Mouse (Mus musculus): ENCODE measurements around the gene Mmp14.

Gene Mmp14

DNA sequence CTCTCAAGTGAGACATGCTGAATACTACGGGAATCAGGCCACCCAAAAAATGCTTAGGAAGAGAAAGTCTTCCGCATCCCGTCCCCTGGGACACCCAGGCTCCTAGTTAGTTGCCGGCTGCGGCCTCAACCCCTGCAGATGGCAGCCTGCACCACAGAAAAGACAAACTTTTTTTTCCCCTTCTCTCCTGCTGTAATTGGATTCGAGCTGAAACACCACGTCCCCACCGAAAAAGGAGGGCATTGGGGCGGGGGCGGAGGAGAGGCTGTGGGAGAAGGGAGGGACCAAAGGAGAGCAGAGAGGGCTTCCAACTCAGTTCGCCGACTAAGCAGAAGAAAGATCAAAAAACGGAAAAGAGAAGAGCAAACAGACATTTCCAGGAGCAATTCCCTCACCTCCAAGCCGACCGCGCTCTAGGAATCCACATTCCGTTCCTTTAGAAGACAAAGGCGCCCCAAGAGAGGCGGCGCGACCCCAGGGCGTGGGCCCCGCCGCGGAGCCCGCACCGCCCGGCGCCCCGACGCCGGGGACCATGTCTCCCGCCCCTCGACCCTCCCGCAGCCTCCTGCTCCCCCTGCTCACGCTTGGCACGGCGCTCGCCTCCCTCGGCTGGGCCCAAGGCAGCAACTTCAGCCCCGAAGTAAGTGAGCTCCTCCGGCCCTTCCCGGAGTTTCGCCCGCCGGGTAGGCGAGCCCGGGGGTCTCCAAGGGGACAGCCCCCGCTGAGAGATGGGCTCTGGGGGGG is at the start of gene Mmp14:
Gene Mmp14, plus strand, starts transcription at position 279 of the 744 bp plus-strand sequence.
- peak; percentile 69 for DNase-seq

DNA sequence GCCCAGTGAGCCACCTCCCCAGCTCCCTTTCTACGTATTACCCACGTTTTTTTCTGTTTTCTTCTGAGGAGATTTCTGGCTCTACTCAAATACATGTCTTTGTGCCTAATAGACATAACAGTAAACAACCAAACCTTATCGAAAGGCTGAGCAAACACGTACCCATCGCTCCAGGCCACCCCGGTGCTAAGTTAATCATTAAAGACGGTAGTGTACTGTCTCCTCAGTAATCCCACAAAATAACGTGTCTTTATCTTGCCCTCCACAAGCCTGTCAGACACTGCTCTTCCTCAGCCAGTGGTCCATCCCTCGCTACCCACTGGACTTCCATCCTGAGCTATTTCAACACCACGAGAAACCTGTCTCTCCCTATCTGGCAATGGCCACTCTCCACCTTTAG is 49.6 kb upstream of the Mmp14 start:
- no peak for DNase-seq

DNA sequence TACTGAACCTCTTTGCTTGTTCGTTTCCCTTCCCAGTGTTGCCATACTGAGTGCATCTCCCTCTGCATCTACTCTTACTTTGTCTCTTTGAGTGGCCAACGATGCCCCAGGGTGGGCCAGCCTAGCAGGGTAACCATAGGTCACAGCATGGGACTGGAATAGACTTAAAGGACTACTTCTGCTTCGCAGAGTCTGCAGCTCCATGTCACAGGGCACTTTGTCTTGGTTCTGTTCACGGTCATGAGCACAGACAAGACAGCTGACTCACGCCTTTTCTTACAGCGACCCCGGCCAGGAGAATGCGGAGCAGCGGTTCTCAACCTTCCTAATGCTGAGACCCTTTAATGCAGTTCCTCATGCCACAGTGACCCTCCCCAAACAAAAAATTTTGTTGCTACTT is 48.8 kb upstream of the Mmp14 start:
- DNase-seq, result no peak

DNA sequence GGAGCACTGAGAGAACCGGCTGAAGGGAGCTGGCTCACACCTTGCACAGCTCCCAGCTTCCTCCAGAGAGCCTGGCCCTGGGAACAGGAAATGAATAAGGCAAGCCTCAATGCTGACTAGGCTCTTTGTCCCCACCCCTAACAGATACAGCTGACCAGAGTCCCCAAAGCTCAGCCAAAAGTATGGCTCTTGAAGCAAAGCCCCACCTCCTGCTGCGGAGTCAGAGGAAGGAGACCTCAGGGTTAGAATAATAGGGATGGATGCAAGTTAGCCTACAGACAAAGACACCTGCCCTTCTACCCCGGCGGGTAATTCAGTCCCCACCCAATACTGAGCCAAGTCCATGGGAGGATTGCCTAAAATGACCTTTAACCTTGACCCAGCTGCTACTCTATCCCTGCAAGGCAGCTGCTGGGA is 48.0 kb upstream of the Mmp14 start:
- DNase-seq, result no peak

DNA sequence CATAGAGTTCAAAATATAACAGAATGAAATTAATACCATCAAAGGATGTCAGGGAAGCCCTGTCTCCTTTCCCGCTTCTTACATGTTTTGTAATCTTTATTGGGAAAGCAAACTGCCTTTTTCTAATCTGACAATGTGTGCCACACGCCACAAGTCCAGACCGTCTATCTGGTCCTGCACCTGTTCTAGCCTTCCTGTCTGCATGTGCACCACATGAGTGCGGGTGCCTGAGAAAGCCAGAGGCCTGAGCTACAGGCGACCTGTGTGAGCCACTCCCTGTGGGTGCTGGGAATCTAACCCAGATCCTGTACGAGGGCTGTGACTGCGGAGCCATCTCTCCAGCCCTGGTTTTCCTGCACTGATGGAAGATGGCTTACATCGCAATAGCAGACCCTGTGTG is 47.0 kb upstream of the Mmp14 start:
- no peak for DNase-seq

DNA sequence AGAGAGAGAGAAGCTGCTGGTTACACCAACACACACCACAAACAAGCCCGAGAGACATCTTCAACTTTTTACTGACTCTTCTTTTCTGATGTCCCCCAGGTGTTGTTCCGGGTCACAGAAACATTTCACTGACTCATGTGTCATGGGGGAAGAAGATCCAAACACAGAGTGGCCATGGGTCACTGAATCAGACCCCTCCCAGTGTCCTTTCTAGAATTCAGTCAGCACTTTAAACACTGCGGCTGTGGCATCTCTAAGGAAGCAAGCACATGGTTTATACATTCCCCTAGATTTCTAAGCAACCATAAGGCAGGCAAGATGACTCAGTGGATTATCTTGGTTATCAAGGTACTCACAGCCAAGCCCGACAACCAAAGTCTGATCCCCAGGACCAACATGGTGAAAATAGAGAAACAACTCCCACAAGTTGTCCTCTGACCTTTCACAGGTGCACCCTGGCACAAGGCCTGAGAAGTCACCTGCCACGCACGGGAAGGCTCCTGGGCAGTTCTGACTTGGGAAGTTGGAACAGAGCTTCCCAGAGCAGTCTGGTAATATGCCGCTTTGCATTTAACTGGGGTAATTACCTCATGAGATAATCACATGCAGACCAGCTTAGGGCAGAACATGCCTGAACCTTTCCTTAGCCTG is 45.3 kb upstream of the Mmp14 start:
- DNase-seq, result no peak

DNA sequence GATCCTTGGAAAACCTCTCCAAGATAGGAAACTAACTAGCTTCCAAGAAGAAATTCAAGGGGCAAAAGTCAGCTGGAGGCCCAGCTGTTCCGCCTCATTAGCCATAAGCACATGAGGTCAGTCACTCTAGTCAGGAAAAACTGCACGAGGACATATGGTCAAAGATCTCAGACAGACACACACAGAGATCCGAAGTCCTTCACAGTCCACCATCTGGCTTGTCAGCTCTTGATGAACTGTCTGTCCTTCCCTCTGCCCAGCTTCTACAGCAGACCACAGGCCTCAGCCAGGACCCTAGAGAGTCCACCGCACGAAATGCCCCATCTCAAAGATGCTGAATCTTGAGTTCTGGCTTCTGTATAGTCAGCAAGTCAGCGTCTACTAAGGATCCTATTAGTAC is 43.9 kb upstream of the Mmp14 start:
- DNase-seq, result no peak

DNA sequence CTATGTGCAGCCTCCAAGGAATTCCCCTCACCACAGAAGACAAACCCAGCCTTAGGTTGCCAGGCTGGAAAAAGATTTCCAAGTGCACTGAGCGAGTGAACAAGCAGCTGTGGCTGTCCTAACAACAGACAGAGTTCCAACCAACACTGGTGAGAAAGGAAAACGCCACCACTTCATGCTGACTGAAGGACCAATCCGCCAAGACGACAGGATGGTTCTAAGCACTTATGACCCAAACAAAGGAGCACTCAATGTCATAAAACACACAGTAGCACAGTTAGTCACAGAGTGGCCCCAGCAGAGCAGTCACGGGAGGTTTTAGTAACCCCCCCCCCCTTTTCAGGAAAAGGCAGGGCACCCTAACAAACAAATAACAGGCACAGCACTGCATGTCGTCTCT is 40.6 kb upstream of the Mmp14 start:
- no peak for DNase-seq

DNA sequence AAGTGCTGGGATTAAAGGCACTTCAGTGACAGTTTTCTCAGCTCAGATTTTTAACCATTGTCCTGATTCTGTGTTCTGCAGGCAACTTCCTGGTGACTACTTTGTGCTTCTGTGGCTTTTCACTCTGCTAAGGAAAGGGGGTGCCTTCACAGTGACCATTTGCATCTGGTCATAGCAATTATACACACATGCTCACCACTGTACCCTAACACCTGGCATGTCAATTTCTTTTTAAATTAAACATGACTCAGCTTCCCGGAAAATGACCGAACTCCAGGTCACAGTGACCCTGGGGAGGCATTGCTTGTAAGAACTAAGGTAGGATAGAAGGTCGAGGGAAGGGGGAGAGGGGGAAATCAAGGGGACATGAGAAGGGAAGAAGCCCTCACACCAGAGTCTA is 37.6 kb upstream of the Mmp14 start:
- DNase-seq, result no peak

DNA sequence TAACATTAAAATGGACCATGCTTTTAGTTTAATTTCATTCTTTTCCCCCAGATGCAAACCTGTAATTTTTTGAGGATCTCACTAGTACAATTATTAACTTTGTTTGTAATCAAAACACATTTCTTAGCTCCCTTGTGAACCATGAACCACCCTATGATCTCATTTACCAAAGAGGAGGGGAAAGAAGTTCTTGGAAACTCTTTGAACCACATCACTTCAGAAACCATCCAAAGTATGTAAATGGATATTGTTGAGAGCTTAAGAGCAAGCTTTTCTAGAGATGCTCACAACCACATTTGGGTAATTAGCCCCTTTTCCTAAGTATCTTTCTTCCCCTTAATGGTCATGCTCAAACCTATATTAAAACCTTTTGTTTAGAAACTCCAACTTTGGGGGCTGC is 37.1 kb upstream of the Mmp14 start:
- no peak for DNase-seq

DNA sequence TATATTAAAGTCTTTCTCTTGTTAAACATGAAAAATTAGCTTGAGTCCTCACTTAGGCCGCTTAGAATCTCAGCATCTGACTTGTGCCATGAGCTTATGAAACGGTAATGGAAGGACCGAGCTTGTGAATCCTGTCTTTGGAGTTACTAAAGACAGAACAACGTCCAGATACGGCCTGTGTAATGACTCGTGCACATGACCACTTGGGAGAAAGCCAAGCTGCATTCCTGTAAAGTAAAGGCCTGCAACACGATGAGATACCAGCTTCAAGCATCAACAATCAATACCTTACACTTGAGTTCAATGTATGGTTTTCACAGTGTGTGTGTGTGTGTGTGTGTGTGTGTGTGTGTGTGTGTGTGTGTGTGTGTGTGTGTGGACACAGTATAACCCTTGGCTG is 34.7 kb upstream of the Mmp14 start:
- DNase-seq, result no peak

DNA sequence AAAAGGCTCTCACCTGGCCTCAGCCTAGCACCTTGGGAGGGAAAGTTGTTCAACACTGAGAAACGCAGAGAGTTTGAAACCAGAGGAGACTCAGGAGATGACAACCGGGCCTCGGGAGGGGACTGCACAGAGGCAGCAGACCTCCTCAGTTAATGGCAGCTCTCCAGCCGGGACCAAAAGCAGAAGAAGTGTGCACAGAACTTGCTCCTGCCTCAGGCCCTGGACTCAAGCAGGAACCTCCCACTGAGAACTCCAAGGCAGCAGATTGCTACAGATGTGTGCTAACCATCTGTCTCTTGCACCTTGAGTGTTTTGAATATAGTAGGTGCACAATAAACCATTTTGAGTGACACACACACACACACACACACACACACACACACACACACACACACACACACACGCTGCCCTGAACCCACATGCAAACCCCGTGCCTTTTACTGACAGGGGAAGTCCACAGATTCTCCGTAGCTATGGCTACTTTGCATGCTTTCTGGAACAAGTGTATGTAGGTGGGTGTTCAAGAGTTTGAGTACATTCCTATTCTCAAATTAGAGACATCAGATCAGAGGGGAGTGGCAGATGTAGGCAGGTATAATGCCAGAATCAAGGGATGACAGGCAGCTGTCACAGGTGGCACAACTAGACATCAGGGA is 33.4 kb upstream of the Mmp14 start:
- DNase-seq, result no peak

DNA sequence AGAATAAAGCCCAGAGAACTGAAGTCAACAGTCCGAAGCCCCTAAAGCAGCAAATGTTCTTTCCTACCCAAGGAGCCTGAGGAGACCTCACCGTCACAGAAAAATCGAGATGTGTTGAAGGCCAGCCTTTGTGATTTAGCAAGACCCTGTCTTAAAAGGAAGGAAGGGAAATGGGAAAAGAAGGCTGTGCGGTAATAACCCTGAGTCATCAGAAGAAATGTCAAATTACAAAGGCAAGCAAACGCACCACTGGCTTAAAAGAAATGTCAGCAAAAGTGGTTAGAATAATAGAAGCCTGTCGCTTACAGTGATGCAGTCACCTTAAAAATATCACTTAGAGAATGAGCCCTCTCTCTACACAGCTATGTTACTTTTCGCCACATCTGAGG is 32.9 kb upstream of the Mmp14 start:
- DNase-seq, result no peak

DNA sequence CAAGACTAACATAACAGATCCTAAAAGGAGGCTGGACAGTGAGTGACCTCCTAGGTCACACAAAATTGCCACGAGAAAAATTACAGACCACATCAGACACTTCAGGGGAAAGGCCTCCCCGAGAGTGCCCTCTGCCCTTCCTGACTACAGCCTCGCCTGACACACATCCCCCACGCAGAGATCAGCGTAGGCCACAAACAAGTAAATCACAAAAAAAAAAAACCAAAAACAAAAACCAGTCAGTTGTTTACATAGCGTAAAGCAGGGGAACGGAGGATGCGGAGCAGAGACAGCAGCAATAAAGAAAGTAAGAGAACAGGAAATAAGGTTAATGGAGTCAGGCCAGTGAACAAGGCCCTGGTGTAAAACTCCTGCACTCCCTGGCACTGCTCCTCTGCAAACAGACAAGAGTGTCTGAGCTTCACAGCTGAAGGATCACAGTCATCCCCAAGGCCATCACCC is 32.5 kb upstream of the Mmp14 start:
- no peak for DNase-seq

DNA sequence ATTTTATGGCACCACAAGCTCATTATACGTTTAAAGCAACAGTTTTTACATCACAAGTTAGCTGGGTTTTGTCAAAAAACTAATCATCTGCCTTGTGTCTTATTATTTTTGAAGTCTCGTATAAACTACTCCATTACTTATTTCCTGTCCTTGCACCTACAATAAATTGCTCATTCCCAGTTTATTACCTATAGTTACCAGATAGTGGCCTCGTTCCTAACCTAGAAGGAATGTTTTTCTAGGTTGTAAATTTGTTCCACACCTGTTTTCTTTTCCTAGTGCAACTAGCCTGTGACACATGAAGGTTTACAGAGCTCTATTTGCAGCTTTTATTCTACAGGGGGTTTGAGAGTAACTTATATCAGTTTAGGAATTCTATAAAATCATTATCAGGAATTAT is 29.7 kb upstream of the Mmp14 start:
- DNase-seq, result no peak

DNA sequence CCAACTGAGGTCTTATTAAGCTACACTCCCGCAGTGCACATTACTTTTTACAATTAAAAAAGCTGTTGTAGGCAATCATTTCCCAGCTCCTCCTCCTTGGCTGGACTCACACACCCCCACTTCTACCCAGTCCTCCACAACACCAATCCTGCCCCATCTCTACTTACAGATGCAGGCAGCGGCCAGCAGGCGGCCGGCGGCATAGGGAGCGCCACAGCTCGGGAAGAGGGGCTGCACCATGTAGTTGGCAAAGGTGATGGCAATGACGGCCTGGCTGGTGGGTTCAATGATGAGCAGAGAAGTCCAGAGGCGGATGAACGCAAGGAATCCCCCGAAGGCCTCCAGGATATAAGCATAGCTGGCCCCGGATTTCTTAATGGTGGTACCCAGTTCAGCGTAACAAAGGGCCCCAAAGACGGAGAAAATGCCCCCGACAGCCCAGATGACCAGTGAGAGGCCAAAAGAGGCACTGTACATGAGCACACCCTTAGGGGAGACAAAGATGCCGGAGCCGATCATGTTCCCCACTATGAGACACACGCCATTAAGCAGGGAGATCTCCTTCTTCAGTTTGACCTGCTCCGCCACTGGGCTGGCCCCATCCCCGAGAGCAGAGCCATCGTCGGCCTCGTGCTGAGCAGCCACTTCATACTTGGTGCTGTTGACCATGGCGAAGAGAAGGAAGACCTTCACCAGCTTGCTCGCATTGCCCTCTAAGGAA is 22.9 kb upstream of the Mmp14 start:
- no peak for DNase-seq

DNA sequence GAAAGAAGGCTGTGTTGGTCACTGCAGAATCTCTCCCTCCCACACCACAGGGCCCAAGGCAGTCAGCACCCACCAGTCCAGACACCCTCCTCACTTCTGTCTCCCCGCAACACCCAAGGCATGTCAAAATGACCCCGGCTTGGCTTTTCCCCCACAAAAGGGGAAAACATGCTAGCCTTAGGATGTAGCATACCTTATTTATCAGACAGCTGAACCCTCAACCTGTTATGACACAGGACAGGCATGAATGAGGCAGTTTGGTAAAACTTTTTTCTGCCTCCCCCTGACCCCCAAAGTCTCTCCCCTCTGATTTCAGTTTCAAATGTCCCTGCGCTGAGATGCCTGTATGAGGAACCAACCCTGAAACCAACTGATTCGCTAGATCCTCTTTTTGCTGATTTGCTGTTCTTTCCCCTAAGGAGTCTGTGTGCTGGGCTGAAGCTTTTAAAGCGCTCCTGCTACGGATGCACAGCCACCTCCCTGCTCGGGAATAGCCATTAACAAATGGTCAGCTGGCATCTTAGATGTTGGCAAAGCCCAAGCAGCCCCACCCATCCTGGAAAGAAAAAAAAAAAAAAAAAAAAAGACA is 22.3 kb upstream of the Mmp14 start:
- DNase-seq, result no peak

DNA sequence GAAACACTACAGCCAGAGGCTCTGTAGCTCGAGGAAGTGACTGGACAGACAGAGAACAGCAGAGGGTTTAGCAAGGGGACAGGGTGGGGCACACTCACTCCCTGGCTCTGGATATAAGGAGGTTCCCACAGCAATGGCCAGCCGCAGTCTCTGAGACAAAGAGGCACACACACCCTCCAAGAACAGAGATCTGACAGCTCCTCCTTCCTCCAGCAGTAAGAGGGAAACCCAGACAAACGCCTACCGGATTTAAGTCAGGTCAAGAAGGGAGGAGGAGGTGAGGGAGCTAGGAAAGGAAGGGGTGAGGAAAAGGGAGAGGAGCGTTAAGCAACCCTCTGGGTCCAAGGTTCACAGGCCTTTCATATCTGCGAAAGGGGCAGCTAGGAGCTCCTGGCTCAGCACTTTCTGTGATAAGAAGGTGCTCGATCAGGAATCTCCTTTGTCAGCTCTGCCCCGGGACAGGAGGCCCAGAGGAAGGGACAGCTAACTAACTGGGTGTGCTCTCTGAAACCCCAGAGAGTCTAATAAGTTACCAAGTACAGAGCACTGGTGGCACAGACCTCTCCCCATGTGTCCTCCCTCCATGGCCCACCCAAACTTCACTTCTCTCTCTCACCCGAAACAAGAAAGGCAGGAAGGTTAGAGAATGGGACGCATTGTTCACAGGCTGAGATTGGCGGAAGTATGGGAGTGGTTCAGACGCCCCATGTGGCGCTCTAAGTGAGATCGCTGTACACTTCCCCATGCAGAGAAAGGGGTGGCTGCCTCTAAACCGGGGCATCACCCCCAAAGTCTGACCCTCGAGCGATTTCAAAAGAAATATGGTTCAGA is 21.2 kb upstream of the Mmp14 start:
- DNase-seq, result no peak

DNA sequence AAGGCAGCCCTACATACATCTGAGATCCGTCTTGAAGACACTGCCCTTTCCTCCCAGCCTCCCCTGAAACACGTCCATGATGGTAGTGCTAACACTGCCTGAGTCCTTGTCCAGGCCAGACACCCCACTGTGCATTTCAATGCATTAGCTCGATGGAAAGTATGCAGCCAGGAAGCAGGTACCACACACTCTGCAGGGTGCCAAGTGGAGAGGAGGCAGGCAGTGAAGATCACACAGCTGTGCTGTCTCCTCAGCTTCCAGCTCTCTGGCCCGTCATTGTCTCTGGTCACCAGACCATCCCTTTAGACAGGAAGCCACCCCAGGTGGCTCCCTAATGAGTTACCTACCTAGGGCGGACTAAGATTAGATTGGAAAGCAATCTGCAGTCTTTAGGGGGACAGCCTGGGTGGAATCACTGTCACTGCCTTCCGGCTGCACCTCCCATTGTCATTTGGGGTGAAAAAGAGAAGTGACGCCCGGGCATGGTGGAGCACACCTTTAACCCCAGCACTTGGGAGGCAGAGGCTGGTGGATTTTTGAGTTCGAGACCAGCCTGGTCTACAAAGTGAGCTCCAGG is 19.3 kb upstream of the Mmp14 start:
- no peak for DNase-seq

DNA sequence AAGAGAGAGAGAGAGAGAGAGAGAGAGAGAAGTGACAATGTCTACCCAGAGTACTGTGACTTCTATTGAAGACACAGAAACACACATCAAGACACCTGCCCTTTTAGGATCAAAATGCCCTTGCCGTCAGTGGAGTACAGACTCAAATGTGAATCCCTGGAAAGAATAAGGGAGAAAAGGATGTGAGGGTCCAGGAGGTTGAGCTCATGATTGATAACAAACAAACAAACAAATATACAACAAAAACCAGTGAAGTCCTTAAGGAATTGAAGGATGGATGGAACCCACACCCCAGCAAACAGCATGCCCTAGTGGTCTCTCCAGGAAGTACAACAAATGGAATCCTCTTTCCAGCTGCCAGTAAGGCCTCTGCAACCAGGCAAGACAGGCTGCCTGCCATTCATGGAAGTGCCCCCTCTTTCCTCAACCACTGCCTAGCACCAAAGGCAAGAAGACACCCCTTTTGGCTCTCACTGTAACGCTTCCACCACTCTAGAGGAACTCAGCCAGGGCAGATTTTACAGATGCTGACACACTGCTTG is 18.7 kb upstream of the Mmp14 start:
- peak; percentile 49 for DNase-seq

DNA sequence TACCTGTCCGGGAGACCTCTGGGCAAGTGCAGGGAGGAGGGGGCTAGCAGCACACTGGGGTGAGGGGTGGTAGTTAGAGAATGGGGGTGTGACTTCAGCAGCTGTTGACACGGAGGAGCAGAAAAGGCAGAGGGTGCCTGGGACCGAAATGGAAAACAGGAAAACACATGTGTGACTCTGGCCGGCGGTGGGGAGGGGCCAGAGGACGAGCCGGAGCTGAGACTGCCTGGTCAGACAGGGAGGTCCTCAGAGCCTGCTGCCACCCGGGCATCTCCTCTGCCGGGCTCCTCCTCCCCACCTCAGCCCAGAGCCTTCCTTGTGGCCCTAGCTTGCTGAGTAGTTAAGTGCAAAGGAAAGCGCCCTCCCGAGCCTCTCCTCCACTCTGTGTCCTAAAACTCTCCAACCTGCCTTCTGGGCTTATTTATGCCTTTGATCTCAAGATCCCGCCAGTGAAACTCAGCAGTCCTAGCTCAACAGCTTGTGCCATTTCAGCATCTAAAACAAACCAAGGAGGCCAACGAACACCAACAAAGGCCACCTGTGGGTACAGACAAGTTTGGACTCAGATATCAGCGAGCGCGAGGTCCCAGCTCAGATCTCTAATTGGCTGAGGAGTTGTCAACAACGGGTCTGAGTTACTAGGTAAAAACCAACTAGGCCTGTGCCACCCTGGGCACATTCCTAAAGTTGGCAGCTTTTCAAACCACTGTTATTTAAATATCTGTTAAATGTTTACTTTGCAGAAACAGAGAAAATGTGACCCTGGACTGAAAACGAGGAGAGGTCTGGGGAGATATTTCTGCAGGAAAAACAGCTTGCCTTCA is 17.3 kb upstream of the Mmp14 start:
- DNase-seq, result peak; percentile 48
